Mouse (Mus musculus) liver (tissue): ENCODE measurements around the gene Cxadr.

Source experiments
- DNase-seq: peaks from one replicate; pipeline ENCODE4 v3.0.0-alpha.2; 2020; ENCODE audit warnings: mixed read lengths

Gene Cxadr

GRCm38 (mm10) chr16:78372786-78373185 is 71.5 kb downstream of the Cxadr start:
- DNase-seq, result no peak

GRCm38 (mm10) chr16:78373743-78374142 is 72.5 kb downstream of the Cxadr start:
- DNase-seq, result no peak

DNA sequence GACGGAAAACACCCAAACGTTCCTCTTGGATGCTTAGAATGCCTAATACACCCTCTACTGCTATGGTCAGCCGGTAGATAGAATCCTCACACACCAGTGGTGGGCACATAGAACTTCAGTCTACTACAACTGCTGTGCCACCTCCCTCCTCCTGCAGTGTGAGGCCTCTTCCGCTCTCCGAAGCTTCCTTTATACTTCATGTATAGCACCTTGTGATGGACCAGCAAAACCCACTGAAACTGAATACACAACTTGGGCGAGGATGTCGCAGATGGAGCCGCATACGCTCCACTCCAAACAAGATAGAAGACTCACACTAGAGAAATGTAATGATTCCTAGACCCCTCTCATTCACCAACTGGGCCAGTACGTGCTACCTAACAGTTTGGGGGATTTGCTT is 73.9 kb downstream of the Cxadr start:
- no peak for DNase-seq

- peak; percentile 69 for DNase-seq
Observed at GRCm38 (mm10) chr16:78375821-78376691, 74.8 kb downstream of the Cxadr start.

- DNase-seq, result peak; percentile 93
Observed at GRCm38 (mm10) chr16:78376745-78377570, 75.7 kb downstream of the Cxadr start, which contains the start of gene Btg3. Gene Btg3 (minus strand): TSS chr16:78377192.

- DNase-seq, result no peak
Observed at GRCm38 (mm10) chr16:78378493-78378892, 77.2 kb downstream of the Cxadr start.

DNA sequence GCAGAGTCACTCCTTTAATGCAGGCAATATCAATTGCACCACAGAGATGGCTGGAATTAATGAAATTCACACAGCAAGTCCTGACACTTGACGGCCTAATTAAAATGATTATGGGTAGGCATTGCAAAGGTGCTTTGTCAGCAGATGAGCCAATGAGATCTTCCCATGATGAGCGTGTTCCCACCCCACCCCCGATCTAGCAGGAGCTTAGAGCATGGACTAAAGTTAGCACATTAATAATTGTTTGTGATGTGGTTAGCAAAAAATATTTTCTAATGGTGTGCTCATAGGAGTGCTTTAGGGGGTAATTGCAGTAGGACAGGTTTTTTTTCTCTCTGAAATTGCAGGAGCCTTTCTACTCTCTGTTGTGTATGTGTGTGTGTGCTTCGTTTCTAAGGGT is 87.8 kb downstream of the Cxadr start:
- no peak for DNase-seq

- DNase-seq, result no peak
Observed at GRCm38 (mm10) chr16:78389986-78390385, 88.7 kb downstream of the Cxadr start.

GRCm38 (mm10) chr16:78391354-78391753 is 90.1 kb downstream of the Cxadr start:
- DNase-seq, result no peak

DNA sequence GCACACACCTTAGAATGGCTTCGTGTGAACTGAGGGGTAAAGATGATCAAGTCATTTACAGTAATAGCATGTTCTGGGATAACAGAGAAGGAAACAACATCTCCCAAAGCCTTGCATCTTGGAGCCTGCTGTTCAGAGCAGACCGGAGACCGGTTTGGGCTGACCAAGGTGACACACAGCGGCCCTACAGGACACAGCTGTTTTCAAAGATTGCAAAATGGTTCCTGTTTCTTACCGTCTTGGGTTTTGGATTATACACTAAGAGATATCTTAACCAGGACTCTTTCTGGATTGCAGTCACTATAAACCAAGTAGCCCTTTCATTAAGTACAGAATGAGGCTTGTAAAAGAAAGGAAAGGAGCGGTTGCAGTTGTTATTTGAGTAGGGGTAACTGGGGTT is 97.4 kb downstream of the Cxadr start:
- no peak for DNase-seq

DNA sequence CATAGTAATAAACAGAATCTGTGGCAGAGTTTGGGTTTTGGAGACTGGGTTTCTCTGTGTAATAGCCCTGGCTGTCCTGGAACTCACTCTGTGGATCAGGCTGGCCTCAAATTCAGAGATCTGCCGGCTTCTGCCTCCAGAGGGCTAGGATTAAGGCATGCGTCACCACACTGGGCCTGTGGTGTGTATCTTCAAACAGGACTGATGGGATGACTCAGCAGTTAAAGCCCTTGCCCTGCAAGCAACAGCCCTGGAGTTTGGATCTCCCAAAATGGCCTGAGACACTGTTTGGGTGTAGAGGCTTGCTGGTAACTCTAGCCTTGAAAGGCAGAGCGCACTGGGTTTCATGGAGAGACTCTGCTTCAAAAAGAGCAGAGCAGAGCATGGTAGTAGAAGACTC is 98.1 kb downstream of the Cxadr start:
- no peak for DNase-seq

DNA sequence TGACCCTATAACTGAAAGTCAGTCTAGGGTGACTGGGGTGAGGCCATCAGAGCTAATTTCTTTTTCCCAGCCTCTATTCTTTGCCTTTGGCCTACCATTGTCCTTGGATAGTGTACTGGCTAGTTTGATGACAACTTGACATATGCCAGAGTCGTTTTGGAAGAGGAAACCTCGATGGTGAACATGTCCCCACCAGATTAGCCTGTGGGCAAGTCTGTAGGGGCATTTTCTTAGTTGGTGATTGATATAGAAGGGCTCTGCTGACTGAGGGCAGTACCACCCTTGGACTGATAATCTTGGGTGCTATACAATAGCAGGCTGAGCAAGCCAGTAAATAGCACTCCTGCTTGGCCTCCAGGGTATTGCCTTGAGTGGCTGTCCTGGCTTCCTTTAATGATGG is 101.0 kb downstream of the Cxadr start:
- no peak for DNase-seq

- DNase-seq, result no peak
Observed at GRCm38 (mm10) chr16:78406657-78407056, 105.4 kb downstream of the Cxadr start.

DNA sequence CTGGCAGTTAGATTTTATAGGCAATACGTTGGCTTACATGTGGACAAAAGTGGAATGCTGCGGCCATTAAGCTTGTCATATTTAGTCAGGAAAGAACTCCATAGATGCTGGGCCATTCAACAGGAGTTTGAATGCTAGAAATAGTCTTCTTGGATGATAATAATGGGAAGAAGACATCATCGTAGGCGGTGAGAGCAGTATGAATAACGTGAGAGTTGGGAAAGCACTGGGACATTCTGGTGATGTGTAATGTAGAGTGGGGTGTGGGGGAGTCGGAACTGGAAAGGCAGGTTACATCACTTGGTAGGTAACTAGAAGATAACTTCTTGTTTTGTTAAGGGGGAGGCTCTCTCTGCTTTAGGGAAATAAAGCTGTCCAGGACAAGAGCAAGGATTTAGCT is 106.6 kb downstream of the Cxadr start:
- DNase-seq, result no peak
